Mouse (Mus musculus): ENCODE measurements around the gene Osbpl3.

Osbpl3 gene

DNA sequence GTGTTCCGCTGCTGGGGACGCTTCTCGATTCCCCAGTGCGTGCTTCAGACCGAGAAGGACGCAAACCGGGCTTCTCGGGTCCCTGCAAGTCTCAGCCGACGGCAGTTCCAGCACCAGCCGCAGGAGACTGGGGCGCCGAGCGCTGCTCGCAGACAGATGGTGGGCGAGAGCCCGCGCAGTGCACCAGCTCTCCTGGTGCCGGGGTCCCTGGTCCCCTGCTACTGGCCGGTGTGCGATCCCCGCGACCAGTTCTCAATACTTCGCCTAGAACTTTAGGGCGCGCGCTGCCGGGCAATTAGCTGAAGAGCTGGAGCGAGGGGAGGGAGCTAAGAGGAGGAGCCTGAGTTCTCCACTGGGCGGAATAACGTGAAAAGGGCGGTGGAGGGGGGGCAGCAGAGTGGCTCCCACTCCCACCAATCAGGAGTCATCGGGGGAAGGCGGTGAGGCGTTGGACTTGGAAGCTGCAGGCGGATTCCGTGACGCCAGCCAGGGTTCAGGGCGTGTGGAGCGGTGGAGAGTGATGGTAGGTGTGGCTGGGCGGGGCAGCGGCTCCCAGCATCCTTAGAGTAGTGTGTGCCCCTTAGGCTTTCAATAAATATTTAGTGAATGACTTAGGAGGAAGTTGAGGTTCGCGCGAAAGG is at the start of gene Osbpl3:
Gene Osbpl3 (minus strand): TSS at position 373 of the 641 bp plus-strand sequence.
- peak; percentile 92 to 98 for DNase-seq

DNA sequence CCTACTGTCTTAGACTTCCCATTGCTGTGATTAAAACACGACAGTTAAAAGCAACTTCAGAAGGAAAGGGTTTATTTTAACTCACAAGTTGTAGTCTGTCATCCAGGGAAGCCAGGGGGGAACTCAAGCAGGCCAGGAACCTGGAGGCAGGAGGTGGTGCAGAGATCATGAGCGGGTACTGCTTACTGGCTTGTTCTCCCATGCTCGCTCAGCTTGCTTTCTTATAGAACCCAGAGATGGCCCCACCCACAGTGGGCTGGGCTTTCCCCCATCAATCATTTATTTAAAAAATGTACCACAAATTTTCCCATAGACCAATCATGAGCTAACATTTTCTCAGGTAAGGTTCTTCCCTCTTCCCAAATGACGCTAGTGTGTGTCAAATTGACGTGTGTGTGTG is 49.5 kb upstream of the Osbpl3 start:
- no peak for DNase-seq

DNA sequence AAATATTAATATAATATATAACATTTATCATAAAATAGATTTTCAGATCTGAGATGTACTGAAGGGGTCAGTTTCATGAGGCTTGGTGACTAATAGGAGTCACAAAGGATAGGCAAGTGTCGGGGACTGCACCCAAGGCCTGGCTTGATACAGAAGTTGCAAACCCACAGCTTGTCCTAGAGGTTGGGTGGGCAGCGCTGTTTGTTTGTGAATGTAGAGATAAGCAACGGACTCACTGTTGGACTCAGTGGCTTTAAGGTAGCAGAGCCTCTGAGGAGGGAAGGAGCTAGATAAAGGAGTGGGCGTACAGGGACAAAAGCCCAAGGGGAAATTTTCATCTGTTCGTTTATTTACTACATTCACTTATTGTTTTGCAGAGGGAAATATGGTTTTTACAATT is 48.7 kb upstream of the Osbpl3 start:
- DNase-seq = no peak

DNA sequence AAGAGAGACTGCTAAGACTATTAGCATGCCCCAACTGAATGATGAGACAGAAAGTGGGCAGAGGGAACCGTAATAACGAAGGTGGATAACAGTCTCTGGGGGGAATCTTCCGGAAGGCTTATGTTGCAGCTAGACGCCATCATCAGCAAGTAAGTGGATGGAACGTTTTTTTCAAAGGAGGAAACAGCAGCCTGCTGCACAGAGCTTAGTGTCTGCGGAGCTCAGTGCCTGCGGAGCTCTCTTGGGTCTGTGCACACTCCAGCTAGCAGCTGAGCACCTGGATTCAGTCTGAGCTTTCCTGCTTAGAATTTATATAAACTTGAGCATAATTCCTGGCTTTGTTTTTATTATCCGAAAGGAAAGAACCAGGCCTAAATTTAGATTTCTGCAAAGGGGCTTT is 47.8 kb upstream of the Osbpl3 start:
- DNase-seq = no peak

DNA sequence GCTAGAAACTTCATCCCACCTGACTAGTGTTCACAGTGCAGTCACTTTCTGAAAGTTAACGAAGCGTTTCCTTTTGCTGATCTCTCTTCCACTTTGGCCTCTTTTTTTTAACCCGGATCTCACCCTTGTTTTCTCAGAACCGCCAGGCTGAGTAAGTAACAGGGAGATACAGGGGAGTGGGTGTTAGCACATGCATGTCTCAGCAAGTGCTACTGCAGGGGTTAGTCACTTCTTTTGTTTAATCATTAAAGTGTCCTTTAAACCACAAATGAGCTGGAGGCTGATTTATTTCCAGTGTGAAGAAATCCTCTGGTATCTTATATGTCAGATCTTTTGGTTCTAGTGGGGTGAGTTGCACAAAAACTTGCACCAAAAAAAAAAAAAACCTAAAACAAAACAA is 47.0 kb upstream of the Osbpl3 start:
- no peak for DNase-seq

DNA sequence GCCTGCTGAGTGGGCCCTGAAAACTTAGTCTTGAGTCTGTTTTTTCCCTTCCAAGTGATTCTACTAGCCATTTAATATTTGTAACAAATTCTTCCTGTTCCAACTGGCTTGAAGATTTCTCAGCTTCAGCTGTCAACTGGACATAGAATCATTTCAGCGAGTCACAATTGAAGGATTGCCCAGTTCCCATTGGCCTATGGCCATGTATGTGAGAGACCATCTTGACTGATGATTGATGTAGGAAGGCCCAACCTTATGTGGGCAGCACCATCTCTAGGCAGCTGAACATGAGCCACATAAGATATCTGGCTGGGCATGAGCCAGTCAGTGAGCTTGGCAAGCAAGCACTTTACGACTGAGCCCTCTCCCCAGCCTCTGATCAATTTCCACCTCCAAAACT is 42.3 kb upstream of the Osbpl3 start:
- no peak for DNase-seq

DNA sequence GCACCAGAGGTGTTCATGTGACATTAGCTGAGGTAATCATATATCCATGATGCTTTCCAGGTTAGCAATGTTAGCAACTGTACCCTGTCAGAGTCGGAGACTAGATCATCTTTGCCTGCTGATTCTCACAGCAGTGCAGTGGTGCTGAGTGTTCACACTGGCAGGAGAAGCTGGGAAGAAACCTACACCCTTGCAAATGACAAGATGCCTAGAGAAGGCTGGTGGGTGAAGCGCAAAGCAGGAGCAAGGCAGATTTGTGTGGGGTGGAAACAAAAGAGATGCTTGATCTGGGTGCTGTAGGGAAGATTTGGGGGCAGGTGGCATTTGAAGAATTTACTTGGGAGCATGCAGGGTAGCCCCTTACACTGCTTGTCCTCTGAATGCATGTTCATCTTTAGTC is 34.5 kb upstream of the Osbpl3 start:
- DNase-seq = no peak

DNA sequence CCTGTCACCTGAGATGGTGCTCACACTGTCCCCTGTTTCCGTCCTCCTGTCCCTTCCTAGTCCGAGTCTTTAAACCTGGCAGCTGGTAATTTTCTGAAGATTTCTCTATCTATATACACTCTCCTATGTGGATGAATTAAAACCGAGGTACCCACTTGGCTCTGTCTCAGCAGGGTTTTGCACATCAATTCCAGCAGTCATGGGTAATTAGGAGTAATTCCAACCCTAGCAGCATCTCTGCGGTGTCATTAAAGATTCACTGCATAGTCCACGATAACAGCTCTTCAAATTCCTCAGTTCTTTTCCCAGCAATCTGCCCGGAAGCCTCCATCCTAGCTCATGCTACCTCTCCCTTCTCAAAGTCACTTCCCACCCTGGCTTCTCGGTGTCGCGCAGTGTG is 33.4 kb upstream of the Osbpl3 start:
- no peak for DNase-seq

DNA sequence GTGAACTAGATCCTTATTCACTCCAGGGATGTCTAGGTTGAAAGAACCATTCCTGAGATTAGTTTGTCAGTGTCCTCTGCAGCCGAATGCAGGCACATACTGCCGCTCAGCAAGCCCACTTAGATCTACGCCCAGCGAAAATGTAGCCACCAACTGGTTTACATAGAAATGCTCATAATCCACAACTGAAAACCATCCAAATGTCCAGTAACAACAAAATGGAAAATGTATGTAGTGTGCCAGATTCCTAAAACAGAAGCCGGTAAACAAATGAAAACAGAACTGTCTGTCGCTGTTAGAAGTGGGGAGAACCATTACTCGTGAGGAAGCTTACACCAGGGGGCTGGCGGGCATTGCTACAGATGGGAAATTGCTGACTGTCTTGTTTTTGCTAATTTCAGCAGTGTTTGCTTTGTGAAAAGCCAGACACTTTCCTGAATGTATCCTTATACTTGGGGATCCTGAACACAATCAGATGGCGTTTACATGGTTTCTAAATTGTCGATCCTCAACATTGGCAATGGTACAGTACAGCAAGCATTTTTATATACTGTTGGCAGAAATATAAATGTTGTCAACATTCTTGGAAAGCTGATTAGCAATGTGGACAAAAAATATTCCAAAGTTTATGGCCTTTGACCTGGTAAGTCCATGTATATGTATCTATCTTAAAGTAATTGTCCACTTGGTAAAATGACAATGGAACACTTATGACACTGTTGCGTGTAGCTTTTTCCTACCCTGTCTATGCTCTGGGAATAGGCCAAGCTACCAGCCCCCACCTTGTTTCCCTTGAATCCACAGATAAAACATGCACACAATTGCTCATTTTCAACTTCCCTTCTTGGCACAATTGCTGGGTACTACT is 30.3 kb upstream of the Osbpl3 start:
- no peak for DNase-seq

DNA sequence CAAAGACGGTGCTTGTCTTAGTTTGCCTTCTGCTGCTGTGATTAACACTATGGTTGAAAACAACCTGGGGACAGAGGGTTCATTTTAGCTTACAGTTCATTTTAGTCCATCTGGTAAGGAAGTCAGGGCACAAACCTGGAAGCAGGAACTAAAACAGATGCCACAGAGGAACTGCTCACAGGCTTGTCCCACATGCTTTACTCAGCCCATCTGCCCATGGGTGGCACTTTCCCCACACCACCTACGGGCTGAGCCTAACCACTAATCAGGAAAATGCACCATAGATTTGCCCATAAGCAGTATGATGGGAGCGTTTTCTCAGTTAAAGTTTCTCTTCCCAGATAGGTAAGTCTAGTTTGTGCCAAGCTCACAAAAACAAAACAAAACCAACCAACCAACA is 27.4 kb upstream of the Osbpl3 start:
- DNase-seq = no peak

DNA sequence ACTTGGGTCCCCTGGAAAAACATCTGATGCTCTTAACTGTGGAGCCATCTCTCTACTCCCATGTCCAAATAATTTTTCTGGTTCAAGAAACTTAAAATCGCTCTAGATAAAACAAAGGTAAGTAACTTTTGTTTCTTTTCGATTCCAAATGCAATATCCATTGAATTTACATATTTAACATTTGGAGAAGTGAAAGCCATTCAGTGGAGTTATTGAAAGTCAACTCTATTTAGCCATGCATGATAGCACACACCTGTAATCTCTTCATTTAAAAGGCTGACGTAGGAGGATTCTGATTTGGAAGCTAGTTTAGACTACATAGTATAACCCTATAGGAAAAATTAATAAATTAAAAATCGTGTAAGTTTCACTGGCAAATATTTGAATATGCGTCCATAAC is 25.5 kb upstream of the Osbpl3 start:
- no peak for DNase-seq

DNA sequence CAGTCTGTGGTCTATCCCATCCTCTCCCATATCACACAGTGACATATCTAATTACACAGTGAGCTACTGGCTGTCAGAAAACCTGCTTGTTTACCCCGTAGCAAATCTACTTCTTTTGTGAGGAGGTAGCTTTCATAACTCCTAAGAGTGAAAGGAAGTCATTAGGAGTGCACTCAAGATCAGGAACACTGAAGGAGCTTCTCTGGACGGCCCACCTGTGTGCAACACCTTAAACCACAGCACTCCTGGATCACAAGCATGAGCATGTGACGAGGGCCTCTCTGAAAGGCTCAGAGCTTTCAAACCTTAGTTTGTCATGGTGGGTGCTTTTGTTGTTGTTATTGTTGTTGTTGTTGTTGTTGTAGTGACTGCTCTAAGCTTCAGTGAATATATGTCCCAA is 10.4 kb upstream of the Osbpl3 start:
- no peak for DNase-seq

DNA sequence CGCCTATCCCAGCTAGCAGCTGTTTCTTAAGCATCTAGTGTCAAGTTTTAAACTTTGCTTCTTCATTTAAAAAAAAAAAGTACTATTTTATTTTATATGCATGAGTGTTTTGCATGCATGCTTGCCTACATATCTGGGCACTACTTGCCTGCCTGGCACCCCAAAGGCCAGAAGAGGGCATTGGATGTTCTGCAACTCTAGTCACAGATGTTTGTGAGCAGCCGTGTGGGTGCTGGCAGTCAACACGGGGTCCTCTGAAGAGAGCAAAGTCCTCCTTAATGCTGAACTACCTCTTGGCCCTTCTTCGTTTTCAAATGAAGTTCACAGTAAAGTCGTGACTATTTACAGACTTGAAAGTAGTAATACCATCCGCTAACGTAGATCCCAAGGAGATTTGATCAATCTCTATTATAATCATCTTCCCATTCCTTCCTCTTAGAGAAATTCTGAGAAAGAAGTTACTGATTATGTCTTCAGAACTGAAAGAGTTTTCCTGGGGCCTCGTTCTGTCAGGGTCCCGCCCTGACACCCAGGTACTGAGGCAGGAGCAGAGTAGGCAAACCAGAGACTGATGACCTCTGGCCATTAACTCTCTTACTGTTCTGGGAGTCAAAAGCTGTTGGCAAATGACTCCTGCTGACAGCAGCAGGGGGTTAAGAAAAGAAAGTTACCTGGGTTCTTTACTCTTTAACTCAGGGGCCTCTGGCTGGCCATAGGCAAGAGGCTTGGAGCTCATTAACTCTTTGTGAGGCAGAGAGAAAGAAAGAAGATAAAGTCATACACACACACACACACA is 8.9 kb upstream of the Osbpl3 start:
- DNase-seq = peak; percentile 35 to 67

DNA sequence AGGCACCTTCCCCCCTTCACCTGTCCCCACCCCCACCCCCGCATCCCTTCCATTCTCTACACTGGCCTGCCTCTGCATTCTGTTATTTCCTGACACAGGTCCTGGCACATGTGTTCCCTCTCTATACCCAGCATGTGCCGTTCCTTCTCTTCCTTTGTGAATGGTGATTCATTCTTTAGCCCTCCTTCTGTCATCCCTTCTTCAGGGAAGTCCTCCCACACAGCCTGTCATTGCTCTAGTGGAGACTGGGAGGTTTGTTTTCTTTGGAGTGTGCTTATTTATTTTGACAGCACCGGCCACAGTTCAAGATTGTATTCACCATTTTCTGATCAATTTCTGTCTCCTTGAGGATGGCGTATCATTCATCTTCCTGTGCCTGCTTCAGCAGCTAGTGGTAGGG is 6.0 kb upstream of the Osbpl3 start:
- no peak for DNase-seq

DNA sequence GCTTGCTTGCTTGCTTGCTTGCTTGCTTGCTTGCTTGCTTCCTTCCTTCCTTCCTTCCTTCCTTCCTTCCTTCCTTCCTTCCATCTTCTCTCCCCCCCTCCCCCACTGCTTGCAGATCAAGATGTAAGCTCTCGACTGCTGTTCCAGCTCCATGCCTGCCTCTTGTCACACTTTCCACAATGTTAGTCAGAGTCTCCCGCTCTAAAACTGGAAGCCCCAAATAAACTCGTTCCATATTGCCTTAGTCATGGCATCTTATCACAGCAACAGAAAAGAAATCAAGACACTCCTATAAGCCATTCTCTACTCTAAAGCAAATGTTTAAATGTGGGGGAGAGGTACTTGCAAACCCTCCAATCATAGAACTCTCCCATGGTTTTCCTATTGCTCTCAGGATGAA is 5.6 kb upstream of the Osbpl3 start:
- no peak for DNase-seq

DNA sequence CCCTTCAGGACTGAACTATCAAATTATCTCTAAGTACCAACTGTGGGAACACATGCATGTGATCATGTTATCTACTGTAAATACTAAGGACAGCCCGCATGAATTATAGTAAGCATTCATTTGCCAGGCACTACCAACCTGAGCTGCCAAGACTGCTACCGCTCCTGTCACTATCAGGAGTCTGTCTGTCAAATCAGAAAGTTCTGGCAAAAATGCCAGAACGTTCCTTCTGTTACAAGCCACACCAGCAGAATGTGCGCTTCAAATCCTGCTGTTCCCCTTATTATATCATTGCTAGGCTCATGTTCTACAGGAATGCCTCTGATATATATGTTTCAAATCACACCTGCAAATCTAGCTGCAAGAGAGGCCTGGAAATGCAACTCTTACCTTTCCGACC is 4.6 kb upstream of the Osbpl3 start:
- DNase-seq = no peak

DNA sequence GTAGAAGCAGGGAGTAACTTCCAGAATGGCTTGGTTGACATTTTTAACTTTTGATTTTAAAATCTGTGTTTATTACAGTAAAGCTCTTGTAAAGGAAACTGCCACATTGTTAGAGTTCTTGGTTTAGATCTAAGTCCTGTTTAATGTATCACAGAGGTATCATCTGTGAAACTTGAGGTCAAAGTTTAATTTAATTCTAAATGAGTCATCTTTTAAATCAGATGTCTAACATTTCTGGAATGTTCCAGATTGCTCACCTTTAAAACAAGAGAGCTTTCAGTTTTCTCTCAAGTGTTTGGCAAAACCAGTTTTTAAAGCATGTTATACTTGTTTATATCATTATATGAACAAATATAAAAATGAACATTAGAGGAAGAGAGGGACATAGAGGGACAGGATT is 4.2 kb upstream of the Osbpl3 start:
- no peak for DNase-seq

DNA sequence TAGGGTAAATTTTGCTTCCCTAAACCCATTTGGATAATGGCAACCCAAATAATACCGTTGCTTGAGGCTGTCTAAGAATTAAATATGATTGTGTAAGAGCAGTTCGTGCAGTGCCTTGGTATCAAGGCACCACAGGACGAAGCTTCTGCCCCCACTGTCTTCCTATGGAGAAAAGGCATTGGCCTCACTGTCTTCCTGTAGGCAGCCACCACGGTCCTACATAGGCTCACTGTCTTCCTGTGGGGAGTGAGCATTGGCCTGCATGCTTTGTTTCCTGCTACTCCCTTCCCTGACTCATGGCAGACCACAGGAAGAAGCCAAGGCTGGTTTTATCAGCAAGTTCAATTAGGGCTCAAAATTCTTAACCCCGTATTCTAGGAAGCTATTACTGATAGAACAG is 3.3 kb upstream of the Osbpl3 start:
- DNase-seq = no peak

DNA sequence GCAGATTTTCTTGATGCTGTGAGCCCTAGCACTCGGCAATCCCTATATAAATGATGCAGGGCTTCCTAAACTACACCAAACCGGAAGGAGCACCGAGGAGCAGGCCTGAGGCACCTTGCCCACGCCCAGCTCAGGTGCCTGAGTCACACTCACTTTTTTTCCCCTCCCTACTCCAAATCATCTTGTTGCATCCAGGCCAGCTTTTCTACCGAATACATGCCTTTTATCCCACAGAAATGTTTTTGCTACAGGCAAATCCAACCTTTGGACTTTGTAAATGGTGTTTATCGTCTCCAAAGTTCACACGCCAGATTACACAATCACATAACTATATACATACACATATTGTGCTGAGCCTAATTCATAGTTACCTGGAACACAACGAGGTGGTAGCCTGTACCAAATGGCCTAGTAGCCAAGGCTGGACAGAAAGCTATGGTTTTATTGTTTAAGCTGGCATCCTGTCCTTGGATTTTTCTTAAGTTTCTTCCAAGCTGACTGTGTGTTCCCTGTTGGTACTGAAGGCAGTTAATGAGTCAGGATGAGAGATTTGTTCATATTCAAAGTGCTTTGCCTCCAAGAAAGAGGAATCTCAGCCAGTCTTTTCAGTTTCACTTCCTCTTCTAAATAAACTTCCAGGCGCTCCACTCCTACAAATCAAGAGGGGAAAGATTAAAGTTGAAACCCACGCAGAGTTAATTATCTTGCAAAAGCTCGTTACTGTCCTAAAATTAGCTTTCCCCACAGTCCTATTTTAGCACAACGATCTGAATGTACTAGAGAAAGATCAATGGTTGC is 1.7 kb upstream of the Osbpl3 start:
- no peak for DNase-seq

DNA sequence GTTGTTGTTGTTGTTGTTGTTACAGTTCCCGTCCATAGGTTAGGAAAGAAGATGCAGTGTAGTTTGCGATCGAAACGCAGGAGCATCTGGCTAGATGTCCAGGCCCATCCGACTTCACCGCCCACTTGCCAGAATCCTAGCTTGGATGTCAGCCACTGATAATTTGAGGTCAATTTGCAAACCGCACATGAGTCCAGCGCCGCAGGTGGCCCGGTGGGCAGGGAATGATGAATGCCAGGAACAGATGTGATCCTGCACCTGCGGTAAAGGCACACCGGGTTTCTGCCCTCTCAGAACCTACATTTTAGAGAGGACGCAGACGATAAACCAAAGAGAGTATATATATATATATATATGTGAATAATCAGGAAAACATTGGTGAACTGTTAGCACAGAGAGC is 705 bp upstream of the Osbpl3 start:
- DNase-seq = no peak

DNA sequence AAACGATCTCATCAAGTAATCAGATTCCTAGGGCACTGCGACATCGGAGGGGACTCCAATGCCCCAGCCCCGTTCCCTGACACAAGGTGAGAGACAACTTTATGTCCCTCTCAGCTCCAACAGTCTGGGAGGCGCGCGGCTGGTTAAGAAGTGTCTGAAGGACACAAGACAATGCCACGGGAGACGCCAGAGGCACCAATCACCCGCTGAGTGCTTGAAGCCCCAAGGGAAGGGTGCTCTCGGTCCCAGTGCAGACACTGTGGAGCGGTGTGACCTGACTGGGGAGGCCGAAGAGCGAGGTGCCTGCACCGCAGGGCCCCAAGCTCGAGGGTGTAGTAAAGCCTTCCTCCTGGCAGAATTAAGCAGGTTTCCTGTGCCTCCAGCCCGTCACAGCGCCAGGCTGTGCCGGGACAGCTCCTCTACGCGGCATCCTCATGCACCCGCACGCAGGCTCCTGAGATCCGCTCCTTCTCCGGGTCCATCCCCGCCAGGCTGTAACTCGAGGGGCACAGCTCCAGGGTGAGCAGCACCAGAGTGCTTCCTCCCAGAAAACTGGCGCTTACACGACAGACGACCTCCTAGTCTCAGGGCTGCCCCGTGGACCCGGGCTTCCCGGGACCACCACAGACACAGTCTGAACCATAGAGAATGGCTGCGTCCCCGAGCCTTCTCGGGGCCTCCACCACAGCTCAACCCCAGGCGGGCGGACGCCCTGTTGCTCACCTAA is 736 bp downstream of the Osbpl3 start:
- DNase-seq = peak; percentile 48 to 71

DNA sequence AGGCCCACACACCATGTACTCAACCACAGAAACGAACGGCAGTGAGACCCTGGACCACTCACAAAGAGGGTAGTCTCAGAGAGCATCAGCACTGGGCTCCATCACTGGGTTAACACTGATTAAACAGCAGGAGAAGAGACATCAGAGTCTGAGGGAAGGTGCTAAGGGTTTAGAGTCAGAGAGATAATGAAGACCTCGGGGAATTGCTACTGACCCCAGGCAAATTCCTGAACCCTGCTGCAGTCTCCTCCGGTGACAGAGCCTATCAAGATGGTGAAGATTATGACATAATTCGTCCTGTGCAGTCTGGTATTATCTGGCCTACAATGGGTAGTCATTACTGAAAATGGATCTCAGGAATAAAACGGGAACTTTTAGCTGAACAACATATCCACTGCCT is 2.4 kb downstream of the Osbpl3 start:
- DNase-seq = no peak
